Mouse (Mus musculus): ENCODE data around the gene Rpl10. TPM values are rescaled to one million over a fixed set of nuclear protein-coding genes. Genes with fewer than 3 reads are reported as not detected.

Gene Rpl10
- total and polyA plus RNA-seq, 3 experiments = 459 to 3,697 (median 3,137) TPM

DNA sequence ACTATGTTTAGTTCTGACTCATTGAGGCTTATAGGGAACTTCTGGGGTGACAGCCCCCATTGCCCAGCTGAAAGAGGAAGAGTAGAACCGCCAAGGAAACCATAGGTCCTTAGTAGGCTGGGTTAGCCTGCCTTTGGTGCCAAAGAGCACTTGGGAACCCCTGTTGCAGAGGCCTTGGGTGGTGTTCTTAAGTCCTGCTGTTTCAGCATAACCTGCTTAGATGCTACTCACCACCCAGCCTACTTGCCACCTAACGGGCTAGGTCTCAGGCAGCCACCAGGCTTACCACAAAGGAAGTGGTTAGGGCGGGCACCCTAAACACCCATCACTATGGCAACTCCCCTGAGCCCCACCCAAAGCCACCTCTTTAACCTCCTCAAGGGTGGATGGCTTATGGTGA lies 26.8 kb upstream of the Rpl10 start:
- H3K79me2 ChIP-seq (replicated peaks; ENCODE audit: control insufficient read depth, extremely low read depth, insufficient read depth, poor library complexity, severe bottlenecking) = peaks cover 13% of the 10 kb centered on the region; the same call in 1 of the 2 replicates
- in situ Hi-C loops (cut with MboI; ENCODE audit: low pct_ligation_motif_present, low pct_unique_long_range_greater_than_20kb, low sequenced_read_pairs) = loop anchor here (10.0 kb wide), 1 partner anchor 119 kb away; the partner anchor contains the start of gene Opn1mw
- H3K27ac ChIP-seq (ENCODE audit: insufficient read depth, low read depth) = peak overlapping the region; percentile 53; the same call in 1 of the 2 replicates
- no peaks in the 10 kb centered on the region for H3K9me3 ChIP-seq (replicated peaks; ENCODE audit: low read length)
- dilution Hi-C loops (cut with MboI; ENCODE audit: extremely low pct_ligation_motif_present, extremely low pct_unique_long_range_greater_than_20kb, low sequenced_read_pairs) = no loop called here
- no peaks in the 10 kb centered on the region for H3K27me3 ChIP-seq (replicated peaks)
- peaks cover 4 to 19% of the 10 kb centered on the region in 2 experiments; a peak in 3 of 4 replicates for H3K4me1 ChIP-seq (ENCODE audit: control insufficient read depth in 1 of 2, insufficient read depth in 2 of 2)
- no peak for TF ChIP-seq ELF1 (IDR thresholded peaks at IDR 0.05; ENCODE audit: low read depth, low read length)
- TF ChIP-seq RAD21 (IDR thresholded peaks at IDR 0.05; ENCODE audit: low read depth, low read length) = no peak
- H3K9ac ChIP-seq (ENCODE audit: insufficient read depth, low read depth) = no peak overlapping the region
- H3K4me3 ChIP-seq (replicated peaks in 1 of 3; ENCODE audit: low read depth in 2 of 3, low read length in 2 of 3, poor library complexity in 1 of 3) = no peak overlapping the region
- DNase-seq (ENCODE audit: extremely low read depth) = peak; percentile 66
- peak overlapping the region; percentile 90 for H3K4me2 ChIP-seq (ENCODE audit: insufficient read depth, low read depth, poor library complexity, severe bottlenecking)
- peaks cover 39 to 43% of the 10 kb centered on the region in 2 experiments for H3K36me3 ChIP-seq (replicated peaks in 1 of 2; ENCODE audit: control insufficient read depth in 1 of 2, insufficient read depth in 1 of 2, low read length in 1 of 2)

DNA sequence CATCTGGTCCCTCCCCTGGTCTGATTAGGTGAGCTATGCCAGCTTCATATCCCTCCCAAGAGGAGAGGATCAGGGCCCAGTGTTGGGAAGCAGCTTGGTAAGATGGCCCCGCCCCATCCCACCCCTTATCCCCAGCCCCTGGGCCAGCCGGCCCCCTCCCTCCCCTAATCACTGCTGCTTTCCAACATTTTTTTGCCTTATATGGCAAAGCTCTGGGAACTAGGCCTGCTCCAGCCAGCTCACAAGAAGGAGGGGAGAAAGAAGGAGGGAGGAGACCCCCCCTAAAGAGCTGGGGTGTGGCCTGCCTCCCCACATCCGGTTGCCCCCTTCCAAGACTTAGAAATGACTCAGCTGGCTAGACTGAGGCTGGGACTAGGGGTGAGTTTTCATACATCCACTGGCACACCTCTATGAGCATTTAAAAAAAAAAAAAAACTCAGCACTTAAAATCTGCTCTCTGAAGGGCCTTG lies 26.0 kb upstream of the Rpl10 start:
- in situ Hi-C loops (cut with MboI; ENCODE audit: low pct_ligation_motif_present, low pct_unique_long_range_greater_than_20kb, low sequenced_read_pairs) = loop anchor here (5.0 to 10.0 kb wide), 2 partner anchors 120 to 168 kb away; partner anchors contain the start of gene Opn1mw

DNA sequence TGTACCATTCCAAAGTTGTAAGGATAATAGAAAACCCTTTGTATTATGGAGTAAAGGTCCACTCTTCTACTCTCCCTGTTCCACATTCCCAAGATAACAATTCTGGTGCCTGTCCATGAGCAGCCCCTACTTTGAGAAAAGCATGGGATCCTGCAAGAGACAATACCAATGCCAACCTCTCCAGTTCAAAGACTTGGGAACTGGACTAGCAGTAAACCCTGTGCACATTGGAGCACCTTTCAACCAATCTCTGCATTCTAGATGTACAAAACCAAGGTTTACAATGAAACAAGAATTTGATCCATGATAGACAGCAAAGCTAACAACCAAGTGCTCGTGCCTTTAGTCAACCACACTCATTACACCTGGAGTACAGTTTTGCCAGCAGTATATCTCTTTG lies 25.5 kb upstream of the Rpl10 start:
- dilution Hi-C loops (cut with MboI; ENCODE audit: extremely low pct_ligation_motif_present, extremely low pct_unique_long_range_greater_than_20kb, low sequenced_read_pairs) = no loop called here
- peak overlapping the region; percentile 58 to 88 (median 61) for H3K4me3 ChIP-seq (replicated peaks in 1 of 3; ENCODE audit: low read depth in 2 of 3, low read length in 2 of 3, poor library complexity in 1 of 3)
- H3K27ac ChIP-seq (ENCODE audit: insufficient read depth, low read depth) = no peak overlapping the region

More for the DNA sequence above, 26.0 kb upstream of the Rpl10 start:
- Histone ChIP-seq H3K79me2 (replicated peaks; ENCODE audit: control insufficient read depth, extremely low read depth, insufficient read depth, poor library complexity, severe bottlenecking) (peaks cover 13% of the 10 kb centered on the region; the same call in 1 of the 2 replicates), H3K4me2 (ENCODE audit: insufficient read depth, low read depth, poor library complexity, severe bottlenecking) (peak overlapping the region; percentile 90), H3K27ac (ENCODE audit: insufficient read depth, low read depth) (peak overlapping the region; percentile 53; the same call in 1 of the 2 replicates), H3K27me3 (replicated peaks) (no peaks in the 10 kb centered on the region), H3K9me3 (replicated peaks; ENCODE audit: low read length) (no peaks in the 10 kb centered on the region), H3K36me3 (replicated peaks in 1 of 2; ENCODE audit: control insufficient read depth in 1 of 2, insufficient read depth in 1 of 2, low read length in 1 of 2) (peaks cover 31 to 35% of the 10 kb centered on the region in 2 experiments), H3K4me1 (ENCODE audit: control insufficient read depth in 1 of 2, insufficient read depth in 2 of 2) (peaks cover 4 to 24% of the 10 kb centered on the region in 2 experiments; a peak in 3 of 4 replicates), H3K9ac (ENCODE audit: insufficient read depth, low read depth) (peak overlapping the region; percentile 80; the same call in 1 of the 2 replicates), H3K4me3 (replicated peaks in 1 of 3; ENCODE audit: low read depth in 2 of 3, low read length in 2 of 3, poor library complexity in 1 of 3) (peak overlapping the region in 2 of 3 experiments; percentile 58 to 88)
- TF ChIP-seq E2F4 (IDR thresholded peaks at IDR 0.05; ENCODE audit: insufficient replicate concordance, low read depth, low read length) (no peak), USF2 (conservative IDR thresholded peaks at IDR 0.05; ENCODE audit: low read depth, low read length) (no peak), TBP (conservative IDR thresholded peaks at IDR 0.05; ENCODE audit: low read depth, low read length) (no peak), ZNF384 (IDR thresholded peaks at IDR 0.05; ENCODE audit: low read depth, low read length) (peak; percentile 53), ZC3H11A (IDR thresholded peaks at IDR 0.05; ENCODE audit: low read depth, low read length) (no peak), ZMIZ1 (IDR thresholded peaks at IDR 0.05; ENCODE audit: low read depth, low read length) (no peak), CTCF (conservative IDR thresholded peaks at IDR 0.05 in 1 of 2, IDR thresholded peaks at IDR 0.05 in 1 of 2; ENCODE audit: low read depth in 2 of 2, low read length in 2 of 2) (no peak), IRF4 (IDR thresholded peaks at IDR 0.05; ENCODE audit: low read depth, low read length) (peak; percentile 67), MXI1 (IDR thresholded peaks at IDR 0.05; ENCODE audit: low read depth, low read length) (no peak), CHD2 (IDR thresholded peaks at IDR 0.05; ENCODE audit: low read length) (no peak)
- peak; percentile 34 for DNase-seq (ENCODE audit: extremely low read depth)
- dilution Hi-C loops (cut with MboI; ENCODE audit: extremely low pct_ligation_motif_present, extremely low pct_unique_long_range_greater_than_20kb, low sequenced_read_pairs) = no loop called here

More for the DNA sequence above, 25.5 kb upstream of the Rpl10 start:
- H3K9ac ChIP-seq (ENCODE audit: insufficient read depth, low read depth) = peak overlapping the region; percentile 80
- H3K4me1 ChIP-seq (ENCODE audit: control insufficient read depth in 1 of 2, insufficient read depth in 2 of 2) = peaks cover 4 to 24% of the 10 kb centered on the region in 2 experiments; a peak in 3 of 4 replicates
- H3K36me3 ChIP-seq (replicated peaks in 1 of 2; ENCODE audit: control insufficient read depth in 1 of 2, insufficient read depth in 1 of 2, low read length in 1 of 2) = peaks cover 26 to 30% of the 10 kb centered on the region in 2 experiments
- H3K79me2 ChIP-seq (replicated peaks; ENCODE audit: control insufficient read depth, extremely low read depth, insufficient read depth, poor library complexity, severe bottlenecking) = peaks cover 13% of the 10 kb centered on the region; the same call in 1 of the 2 replicates
- no peaks in the 10 kb centered on the region for H3K27me3 ChIP-seq (replicated peaks)
- H3K4me2 ChIP-seq (ENCODE audit: insufficient read depth, low read depth, poor library complexity, severe bottlenecking) = peak overlapping the region; percentile 87
- no peak for TF ChIP-seq CTCF (conservative IDR thresholded peaks at IDR 0.05 in 1 of 2, IDR thresholded peaks at IDR 0.05 in 1 of 2; ENCODE audit: low read depth in 2 of 2, low read length in 2 of 2)
- no peak for TF ChIP-seq JUND (conservative IDR thresholded peaks at IDR 0.05; ENCODE audit: low read depth, low read length)
- TF ChIP-seq POLR2AphosphoS2 (IDR thresholded peaks at IDR 0.05; ENCODE audit: low read depth, low read length) = no peak
- no peak for TF ChIP-seq RCOR1 (conservative IDR thresholded peaks at IDR 0.05; ENCODE audit: low read depth, low read length)
- TF ChIP-seq NELFE (IDR thresholded peaks at IDR 0.05; ENCODE audit: low read depth, low read length) = no peak
- TF ChIP-seq CHD2 (IDR thresholded peaks at IDR 0.05; ENCODE audit: low read length) = no peak
- TF ChIP-seq MAX (IDR thresholded peaks at IDR 0.05; ENCODE audit: low read length) = no peak
- TF ChIP-seq IRF4 (IDR thresholded peaks at IDR 0.05; ENCODE audit: low read depth, low read length) = no peak
- TF ChIP-seq MYC (IDR thresholded peaks at IDR 0.05; ENCODE audit: low read depth, low read length) = no peak
- H3K9me3 ChIP-seq (replicated peaks; ENCODE audit: low read length) = no peaks in the 10 kb centered on the region
- in situ Hi-C loops (cut with MboI; ENCODE audit: low pct_ligation_motif_present, low pct_unique_long_range_greater_than_20kb, low sequenced_read_pairs) = loop anchor here (5.0 to 10.0 kb wide), 2 partner anchors 120 to 167 kb away; partner anchors contain the start of gene Opn1mw
- DNase-seq (ENCODE audit: extremely low read depth) = no peak

Measured in CH12.LX (cell line).